Mouse (Mus musculus): Measurements from ENCODE around the gene Relch. TPM values are rescaled to one million over a fixed set of nuclear protein-coding genes. Genes with fewer than 3 reads are reported as not detected.
"Not testable (repeated sequence)": the region's sequence is repeated elsewhere in the genome, so short reads cannot be mapped to it uniquely, and the experiment has no call there.

The Relch gene
- total RNA-seq, 2 experiments from 2014 or later = 47.5 to 57.3 TPM

DNA sequence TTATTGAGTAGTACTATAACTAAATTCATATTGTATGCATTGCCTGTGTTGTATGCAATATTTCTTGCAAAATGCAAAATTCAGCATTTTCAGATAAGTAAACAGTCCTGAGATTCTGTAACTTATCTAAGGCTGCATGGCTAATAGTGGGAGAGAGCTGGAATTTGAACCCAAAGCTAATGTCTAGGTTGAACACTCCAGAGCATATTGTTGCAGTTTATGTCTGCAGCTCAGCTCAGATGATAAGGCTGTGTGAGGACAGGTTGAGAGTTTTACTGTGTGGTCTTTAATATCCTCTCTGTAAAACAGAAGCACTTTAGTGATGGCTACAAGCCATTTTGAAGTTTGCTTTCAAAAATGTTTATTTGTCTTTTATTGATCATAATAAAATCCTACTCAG lies 75.8 kb downstream of the Relch start:
- no peak for ATAC-seq (ENCODE audit: poor library complexity, severe bottlenecking)

DNA sequence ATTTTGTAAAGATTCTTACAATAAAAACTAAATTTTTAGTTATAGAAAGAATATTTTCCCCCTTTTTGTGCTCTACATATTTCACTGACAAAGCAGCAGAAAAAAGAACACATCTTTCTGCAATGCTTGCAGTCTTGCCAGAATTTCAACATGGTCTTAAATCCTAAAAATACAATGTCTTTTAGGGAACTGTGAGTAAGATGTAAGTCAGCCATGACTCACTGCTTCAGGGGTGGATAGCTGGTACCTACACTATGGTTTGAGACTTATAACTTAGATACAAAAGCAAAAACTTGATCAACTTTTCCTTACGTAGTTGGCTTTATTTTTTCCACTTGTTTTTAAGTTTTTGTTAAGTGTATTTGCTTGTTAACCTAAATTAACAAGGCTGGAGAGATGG lies 78.8 kb downstream of the Relch start:
- ATAC-seq (ENCODE audit: poor library complexity, severe bottlenecking) = peak; percentile 45

DNA sequence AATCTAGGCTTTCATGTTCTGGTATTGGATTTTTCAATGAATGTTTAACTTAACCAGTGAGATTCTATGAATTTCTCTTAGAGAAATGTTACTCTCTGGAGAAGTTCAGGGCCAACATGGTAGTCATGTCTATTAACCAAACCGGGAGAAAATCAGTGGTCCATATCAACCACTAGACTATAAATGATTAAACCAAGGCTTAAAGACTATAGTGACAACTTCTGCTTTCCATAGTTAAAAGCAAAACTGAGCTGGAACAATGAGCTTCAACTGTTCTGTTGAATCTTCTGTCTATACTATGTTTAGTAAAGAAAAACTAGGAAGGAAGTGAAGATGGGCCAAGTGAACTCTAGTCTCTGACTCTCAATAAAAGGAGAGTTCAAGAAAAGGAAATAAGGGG lies 82.8 kb downstream of the Relch start:
- peak; percentile 56 for ATAC-seq (ENCODE audit: poor library complexity, severe bottlenecking)

DNA sequence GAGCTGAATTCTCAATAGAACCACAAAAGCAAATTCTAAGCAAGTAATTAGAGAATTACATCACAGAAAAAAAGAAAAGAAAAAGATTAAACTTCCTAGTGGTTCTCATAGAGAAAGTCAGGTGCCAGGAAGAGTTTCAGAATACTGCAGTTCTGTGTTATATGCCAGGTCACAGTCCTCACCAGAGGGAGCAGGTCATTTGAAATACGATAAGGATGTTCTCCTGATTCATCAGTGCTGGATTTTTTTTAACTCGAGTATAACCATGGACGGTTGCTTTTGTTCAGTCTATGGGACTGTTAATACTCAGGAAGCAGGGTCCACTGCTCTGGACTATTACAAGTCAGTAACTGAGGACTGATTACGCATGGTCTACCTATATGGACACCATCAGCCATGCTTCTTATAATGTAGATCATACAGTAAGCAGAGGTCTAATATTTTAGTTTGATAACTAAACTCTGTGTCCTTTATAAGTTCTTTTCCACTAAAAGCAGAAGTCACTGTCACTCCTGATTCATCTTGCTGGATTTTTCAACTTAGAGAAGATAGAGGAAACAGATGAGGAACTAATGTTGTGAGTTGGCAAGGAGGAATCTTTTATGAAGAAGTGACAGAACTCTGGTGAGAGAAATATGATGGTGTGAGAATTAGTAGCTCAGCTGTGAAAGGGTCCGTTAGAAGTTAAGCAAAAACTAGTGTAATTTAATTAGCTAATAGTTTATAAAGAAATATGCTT lies 83.4 kb downstream of the Relch start:
- peak; percentile 62 for ATAC-seq (ENCODE audit: poor library complexity, severe bottlenecking)

DNA sequence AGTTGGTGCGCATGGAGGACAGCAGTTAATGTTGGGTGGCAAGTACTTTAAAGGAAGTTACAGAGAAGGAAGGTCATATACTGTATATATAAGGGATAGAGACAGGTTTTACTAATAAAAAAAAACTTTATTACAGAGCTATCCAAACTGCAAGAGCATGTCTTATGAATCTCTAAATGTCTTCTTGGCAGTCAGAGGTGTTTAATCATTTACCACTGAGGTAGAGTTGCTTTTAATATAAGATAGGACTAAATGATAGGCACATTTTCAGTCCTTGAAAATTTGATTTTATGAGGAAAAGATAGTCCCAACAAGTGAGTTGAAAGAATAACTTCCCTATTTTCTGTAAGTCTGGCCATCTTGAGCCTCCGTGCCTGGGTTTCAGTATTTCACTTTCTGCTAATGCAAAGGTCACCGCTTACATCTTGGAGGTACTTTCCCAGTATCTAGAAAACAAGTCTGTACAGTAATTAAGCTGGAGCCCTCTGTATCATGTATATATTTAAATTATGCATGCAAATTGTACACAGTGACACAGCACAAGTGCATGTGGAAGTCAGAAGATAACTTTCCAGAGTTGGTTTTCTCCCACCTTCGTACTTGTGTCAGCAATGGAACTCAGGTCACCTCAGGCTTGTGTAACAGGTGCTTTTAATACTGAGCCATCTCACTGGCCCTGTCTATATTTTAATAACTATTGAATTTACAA lies 84.6 kb downstream of the Relch start:
- ATAC-seq (ENCODE audit: poor library complexity, severe bottlenecking) = no peak

DNA sequence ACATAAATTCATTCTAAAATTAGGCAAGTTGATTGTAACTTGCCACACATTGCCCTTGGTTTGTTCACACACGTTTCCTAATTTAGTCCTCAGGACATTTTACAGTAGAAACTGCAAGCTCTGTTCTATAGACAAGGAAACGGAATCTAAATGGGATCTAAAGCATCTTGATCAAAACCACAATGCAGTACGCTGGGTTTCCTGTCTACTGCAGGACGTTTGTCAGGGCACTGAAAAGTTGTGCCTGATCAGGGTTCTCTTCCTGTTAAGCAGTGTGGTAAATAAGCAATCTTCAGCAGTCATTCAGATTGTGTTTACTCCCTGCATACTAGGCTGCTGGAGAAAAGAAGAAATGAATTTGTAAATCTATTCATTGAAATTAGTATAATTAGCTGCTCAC lies 88.5 kb downstream of the Relch start:
- no peak for ATAC-seq (ENCODE audit: poor library complexity, severe bottlenecking)

DNA sequence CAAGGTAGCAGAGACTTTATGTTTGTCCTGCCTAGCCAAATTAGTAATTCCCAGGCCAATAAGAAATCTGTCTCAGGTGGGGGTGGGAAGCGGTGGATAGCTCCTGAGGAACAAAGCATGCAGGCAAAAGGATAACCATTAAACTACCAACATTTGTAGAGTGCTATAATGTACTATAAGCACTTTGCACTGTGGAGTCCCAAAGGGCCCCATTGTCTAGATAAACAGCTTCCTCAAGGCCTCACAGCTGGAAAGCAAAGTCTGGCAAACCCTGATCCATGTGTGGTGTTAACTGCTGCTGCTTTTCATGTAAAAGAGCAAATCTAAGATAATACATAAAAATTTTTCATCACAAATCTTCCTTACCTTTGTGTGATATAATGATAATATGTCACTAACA lies 89.3 kb downstream of the Relch start:
- no peak for ATAC-seq (ENCODE audit: poor library complexity, severe bottlenecking)

DNA sequence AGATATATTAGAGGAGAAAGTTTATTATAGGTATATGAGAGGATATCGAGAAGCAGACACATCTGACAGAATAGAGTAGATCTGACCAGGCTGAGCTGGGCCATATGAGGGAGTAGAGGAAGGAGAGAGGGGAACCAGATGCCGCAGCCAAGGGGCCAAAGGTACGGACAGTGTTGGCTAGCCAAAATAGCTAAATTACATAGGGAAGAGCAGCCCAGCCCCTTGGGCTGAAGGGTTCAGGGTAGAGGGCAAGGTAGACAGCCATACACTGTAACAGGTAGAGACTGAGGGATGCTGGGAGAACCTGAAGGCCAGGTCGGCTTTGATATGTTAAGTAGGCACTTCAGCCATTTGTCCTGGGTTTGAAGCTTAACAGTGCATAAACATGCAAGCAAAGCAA lies 95.1 kb downstream of the Relch start:
- no peak for ATAC-seq (ENCODE audit: poor library complexity, severe bottlenecking)

DNA sequence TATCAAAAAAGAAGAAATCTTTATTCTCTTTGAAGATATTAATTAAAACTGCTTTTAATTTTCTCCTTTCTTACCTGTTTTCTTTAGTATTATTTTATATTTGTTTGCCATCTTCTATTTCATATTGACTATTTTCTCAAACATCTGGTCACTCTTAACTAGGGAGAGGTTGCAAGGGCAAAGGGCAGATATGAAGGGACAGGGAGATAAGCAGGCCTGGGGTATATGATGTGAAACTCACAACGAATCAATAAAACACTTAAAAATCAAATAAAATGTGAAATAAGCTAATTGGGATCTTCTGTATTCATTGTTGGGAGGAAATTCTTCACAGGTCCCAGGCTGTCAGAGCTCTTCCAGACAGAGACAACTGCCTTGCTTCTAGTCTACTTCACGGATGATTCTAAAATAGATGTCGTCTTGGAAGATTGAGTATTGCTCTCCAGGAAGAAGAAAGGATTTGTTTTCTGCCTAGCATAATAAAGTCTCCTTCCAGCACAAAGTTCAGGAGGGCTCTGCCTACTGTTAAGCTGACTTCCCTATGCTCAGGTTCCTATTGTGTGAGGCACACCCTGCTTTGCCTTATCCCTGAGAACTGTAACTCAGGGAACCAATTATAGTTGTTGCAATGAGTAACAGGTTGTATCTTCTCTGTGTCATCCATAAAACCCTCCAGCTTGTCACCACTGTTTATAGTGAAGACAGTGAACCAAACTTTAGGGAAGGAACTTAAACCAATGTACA lies 95.9 kb downstream of the Relch start:
- no peak for ATAC-seq (ENCODE audit: poor library complexity, severe bottlenecking)

DNA sequence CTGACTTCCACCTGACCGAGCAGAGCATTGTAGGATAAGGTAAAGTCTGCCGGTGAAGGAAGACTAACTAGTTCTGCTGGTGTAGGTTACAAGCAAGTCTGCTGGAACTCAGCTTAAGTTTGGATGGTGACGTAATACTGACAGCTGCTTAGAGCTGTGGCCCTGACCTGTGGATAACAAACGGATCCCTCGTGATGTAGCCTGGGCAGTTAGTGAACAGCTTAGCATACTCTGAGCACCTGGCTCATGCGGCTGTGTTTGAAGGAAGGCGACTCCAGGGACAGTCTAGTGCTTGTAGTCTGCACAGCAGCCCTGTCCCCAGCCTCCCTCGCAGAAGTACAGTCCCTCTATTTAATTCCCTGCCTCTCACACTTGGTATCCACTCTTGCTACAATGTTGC lies 101.9 kb downstream of the Relch start:
- no peak for ATAC-seq (ENCODE audit: poor library complexity, severe bottlenecking)

DNA sequence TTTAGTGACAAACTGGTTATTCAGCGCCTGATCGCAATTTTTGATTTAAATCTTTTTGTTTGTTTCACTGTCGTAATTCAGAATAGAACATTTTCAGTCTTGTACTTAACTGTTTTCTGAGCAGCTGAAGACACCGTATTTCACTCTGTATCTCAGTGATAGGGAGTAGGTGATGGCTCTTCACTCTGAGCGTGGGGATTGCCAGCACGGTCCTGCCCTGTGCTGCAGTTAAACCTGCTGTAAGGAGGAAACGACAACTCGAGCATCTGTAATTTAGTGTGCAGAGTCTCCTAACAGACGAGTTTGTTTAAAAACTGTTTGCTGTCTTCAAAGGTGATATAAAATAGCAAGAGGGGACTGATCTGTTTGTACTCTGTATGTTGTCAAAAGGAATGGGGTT lies 102.4 kb downstream of the Relch start:
- ATAC-seq (ENCODE audit: poor library complexity, severe bottlenecking) = not testable (repeated sequence)

DNA sequence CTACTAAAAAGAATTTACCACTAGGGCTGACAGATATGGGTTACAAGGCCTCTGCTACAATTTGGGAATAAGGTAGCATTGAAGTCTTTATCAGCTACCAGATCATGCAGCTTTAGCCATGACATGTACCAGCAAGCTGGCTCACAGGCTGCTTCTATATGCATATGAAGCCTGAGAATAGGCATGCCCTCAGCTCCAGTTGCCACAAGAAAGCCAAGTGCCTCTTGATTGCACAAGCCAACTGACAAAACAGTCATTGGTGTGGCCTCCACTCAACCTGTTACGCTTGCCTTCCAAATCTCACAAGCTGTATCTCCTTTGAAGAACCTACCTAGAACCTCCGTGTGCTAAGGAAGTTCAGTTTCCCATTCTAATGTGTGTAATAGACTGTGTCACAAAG lies 104.7 kb downstream of the Relch start:
- no peak for ATAC-seq (ENCODE audit: poor library complexity, severe bottlenecking)

DNA sequence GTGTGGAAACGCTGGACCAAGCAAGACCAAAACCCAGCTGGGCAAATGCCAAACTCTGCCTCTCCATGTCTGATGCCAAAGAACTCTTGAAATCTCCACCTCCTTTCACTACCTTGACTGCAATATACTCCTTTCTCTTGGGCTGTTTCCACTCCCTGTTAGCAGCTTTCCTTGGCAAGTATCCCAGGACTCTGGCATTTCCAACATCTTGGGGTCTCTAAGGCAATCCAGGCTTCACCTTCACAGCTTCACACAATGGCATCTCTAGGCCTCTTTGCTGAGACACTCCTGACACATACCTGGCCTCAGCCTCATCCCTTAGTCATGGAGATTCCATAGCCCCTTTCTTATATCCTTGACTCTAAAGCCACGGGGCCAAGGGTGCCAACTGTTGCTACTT lies 107.0 kb downstream of the Relch start:
- ATAC-seq (ENCODE audit: poor library complexity, severe bottlenecking) = no peak

DNA sequence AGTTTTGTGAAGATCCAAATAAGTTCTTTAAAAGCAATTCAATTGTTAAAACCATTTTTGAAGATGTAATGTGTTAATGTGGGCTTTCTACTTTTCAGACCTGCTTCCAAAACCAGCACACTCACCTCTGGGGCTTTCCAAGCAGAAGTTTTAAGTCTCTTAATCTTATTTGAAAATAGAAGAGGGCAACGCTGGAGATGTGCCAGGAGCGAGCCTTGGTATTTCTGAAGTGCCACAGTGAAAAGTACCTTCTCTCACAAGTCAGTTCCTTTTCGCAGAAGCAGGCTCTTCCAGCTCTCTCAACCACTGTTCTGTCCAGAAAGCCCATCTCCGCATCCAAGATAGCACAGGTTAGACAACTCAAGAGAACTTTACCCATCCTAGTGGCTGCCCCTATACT lies 112.8 kb downstream of the Relch start:
- no peak for ATAC-seq (ENCODE audit: poor library complexity, severe bottlenecking)

DNA sequence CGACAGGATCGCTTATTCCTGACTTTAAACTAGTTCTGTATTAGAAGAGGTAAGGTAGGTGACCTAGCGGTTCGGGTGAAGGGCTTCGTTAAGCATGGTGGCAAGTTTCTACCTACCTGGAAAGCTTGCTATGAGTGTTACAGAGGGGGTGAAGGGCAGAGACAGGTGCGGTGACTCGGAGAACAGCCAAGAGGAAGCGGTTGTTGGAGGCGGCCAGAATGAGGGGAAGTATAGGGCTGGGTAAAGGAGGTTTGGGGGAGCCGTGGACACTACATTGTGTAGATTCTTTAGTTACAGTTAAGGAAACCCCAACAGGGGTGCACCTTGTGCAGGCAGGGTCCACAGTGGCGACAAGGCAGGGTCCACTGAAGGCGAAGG lies 116.4 kb downstream of the Relch start:
- ATAC-seq (ENCODE audit: poor library complexity, severe bottlenecking) = peak; percentile 62

DNA sequence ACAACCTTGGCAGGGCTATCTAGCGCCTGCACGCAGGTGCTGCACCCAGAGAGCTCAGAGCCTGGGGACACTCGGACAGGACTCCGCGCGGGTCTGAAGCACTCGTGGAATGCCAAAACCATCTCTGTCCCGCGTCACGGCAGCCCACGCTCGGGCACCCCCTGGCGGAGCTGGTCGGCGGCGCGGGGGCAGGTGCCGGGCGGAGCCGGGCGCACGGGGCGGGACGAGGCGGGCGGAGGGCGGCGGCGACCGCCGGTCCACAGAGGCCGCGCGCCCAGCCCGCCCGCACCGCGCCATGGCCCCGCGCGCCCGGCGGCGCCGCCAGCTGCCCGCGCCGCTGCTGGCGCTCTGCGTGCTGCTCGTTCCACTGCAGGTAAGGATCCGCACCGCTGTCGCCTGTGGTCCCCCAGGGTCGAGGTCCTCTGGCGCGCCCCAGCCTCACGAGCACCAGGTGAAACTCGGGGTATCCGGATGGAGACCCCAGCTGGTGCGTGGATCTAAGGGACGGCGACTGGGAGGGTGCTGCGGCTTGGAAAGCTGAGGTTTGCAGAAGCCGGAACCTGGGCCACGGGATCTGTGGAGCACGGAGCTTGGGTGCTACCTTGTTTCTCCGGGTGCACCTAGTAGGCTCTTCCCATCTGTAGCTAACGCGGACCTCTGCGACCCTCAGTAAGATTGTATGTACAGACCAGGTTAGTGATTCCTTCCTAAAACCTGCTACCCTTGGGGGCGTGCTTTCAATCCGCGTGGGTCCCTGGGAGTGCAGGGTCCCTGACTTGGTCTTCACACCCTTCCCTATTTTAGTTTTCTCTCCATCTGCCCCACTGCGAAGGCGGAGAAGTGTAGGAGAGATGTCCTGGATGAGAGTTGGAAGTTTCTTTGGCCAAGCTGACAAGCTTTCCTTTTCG lies 117.0 kb downstream of the Relch start, which contains the start of gene Tnfrsf11a:
Tnfrsf11a (plus strand) TSS at position 262 of the 908 bp plus-strand sequence.
- ATAC-seq (ENCODE audit: poor library complexity, severe bottlenecking) = peak; percentile 85

DNA sequence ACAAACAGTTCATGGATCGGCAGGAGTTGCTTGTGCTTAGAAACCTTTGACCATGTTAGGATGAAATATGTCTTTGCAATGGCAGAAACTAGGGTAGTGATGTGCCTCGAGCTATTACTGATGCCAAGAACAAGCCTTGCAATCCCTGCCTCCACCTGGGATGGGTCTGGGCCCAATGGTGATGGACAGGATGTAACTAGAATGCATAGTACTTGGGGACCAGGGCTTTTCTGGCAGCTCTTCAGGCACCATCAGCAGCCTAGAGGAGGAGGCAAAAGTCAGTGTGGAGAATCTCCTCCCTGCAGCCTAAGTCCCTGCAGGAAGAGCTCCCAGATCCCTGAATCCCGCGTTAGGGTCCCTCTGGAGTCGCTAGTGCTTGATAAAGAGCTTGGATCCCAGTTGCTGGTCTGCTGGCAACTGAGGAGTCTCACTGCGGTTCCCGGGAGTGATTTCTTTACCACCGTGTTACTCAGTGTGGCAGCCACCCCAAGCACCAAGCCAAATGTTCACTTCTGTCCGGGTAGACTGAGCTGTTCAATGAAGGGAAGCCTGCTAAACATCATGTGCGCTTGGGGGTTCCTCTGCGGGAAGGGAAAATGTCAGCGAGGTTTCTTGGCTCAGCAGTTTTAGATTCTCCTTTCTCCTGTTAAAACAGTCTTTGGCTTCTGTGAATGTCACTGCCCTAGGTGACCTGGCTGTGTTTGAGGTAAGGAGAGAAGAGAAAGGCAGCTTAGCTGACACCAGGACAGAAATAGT lies 117.9 kb downstream of the Relch start:
- ATAC-seq (ENCODE audit: poor library complexity, severe bottlenecking) = no peak

DNA sequence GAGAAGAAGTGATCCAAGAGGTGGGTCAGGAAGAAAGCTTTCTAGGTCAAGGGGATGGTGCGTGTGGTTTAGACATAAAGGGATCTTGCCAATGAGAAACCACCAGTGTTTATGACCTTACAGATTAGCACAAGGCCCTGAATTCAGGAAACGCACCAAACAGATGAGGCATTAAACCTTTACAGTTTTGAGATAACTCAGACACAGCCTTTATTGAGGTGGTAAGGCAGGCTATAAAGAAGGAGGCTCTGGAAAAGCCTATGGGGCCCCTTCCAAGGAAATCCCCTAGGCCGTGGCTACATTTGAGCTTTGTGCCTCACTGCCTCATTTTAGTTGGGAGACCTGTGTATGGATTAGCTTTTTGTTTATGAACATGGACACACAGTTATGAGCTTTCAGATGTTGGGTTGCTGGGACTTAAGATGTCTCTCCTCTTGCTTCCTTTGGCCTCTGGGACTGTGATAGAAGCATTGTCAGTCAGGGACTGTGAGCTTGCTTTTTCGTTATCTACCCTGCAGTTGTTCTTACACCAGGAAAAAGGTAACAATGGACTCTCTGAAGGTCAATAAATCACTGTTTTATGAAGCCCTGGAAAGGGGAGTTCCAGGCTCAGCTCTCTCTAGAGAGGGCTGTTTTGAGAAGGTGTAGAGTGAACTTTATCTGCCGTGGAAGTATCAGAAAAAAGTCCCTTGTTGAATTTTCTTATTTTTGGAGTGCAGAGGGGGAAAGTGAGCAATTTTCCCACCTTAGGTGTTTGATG lies 120.8 kb downstream of the Relch start:
- ATAC-seq (ENCODE audit: poor library complexity, severe bottlenecking) = no peak

DNA sequence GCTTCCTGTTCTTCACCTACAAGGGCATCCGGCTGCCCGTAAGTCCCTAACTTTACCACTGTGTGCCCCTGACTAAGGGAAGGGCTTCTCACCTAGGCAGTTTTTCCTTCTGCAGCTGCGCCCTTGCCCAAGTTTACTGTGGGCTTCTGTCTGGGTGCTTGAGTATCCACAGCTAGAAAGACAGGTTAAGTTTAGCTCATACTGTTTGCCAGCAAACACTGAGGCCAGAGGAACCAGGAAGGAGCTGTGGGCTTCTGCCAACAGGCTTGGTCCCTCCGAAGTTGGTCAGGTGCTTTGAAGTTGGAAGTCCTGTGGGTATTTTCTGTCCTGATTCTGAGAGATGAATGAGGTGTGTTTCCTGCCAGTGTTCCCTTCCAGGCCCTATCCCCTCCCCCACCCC lies 121.5 kb downstream of the Relch start:
- ATAC-seq (ENCODE audit: poor library complexity, severe bottlenecking) = no peak

Measured in megakaryocyte, adult 5-6 weeks (primary cell).